Mouse (Mus musculus) ES-E14 (cell line): ENCODE measurements around the gene Mmp28. TPM values are rescaled to one million over a fixed set of nuclear protein-coding genes. Genes with fewer than 3 reads are reported as not detected.

ENCODE experiments used
- DNase-seq: peaks from one replicate; pipeline ENCODE4 v3.0.0-alpha.2; 2013; ENCODE audit warnings: low read depth, low spot score
- H3K27ac ChIP-seq: 2 replicates; pipeline ENCODE4 v1.5.1; 2012; ENCODE audit warnings: low read depth, mild to moderate bottlenecking, low read length, moderate library complexity, mixed read lengths; ENCODE audit not compliant: poor library complexity, insufficient read depth, severe bottlenecking
- H3K36me3 ChIP-seq: 2 replicates; pipeline ENCODE4 v1.6.1; 2012; ENCODE audit warnings: mild to moderate bottlenecking, low read length, moderate library complexity, mixed read lengths; ENCODE audit not compliant: control insufficient read depth, poor library complexity, insufficient read depth, severe bottlenecking
- H3K4me1 ChIP-seq, 2 experiments: fragments of 150-350 bp in 1 of 2; sonication (generic) in 1 of 2; 2 replicates each; pipeline ENCODE4 v1.6.1; 2012; ENCODE audit warnings: low read length in 2 of 2, mild to moderate bottlenecking in 1 of 2, mixed read lengths in 1 of 2; ENCODE audit not compliant: control insufficient read depth in 2 of 2, insufficient read depth in 2 of 2, poor library complexity in 1 of 2
- H3K4me3 ChIP-seq, 2 experiments: fragments of 150-350 bp in 1 of 2; sonication (generic) in 1 of 2; 2 replicates each; pipeline ENCODE4 v1.5.1; 2012; ENCODE audit warnings: low read length in 2 of 2, low read depth in 1 of 2, mild to moderate bottlenecking in 1 of 2, mixed read lengths in 1 of 2; ENCODE audit not compliant: insufficient read depth in 1 of 2, poor library complexity in 1 of 2, severe bottlenecking in 1 of 2
- H3K9ac ChIP-seq: 2 replicates; pipeline ENCODE4 v1.6.1; 2012; ENCODE audit warnings: low read depth, mild to moderate bottlenecking, low read length, mixed read lengths; ENCODE audit not compliant: poor library complexity, insufficient read depth, severe bottlenecking
- H3K9me3 ChIP-seq: fragments of 150-350 bp; sonication (generic); 2 replicates; pipeline ENCODE4 v1.6.1; 2012; ENCODE audit warnings: low read depth, mild to moderate bottlenecking, low read length; ENCODE audit not compliant: control insufficient read depth, insufficient read depth
- CHD2 ChIP-seq: IDR thresholded peaks from 2 replicates; pipeline ENCODE4 v1.6.1; 2014; ENCODE audit warnings: mild to moderate bottlenecking, low read depth, low read length, inconsistent platforms
- HCFC1 ChIP-seq: IDR thresholded peaks from 2 replicates; pipeline ENCODE4 v1.6.1; 2012; ENCODE audit warnings: low read length, inconsistent platforms, borderline replicate concordance; ENCODE audit not compliant: insufficient read depth
- MAFK ChIP-seq: IDR thresholded peaks from 2 replicates; pipeline ENCODE4 v1.6.1; 2014; ENCODE audit warnings: mild to moderate bottlenecking, low read depth, low read length, inconsistent platforms; ENCODE audit not compliant: insufficient read depth
- ZC3H11A ChIP-seq: IDR thresholded peaks from 2 replicates; pipeline ENCODE4 v1.6.1; 2012; ENCODE audit warnings: low read depth, mild to moderate bottlenecking, inconsistent platforms, low read length, borderline replicate concordance
- ZNF384 ChIP-seq: IDR thresholded peaks from 2 replicates; pipeline ENCODE4 v1.6.1; 2012; ENCODE audit warnings: low read depth, low read length, inconsistent platforms
- in situ Hi-C, 2 experiments: fragments of 600-800 bp; cut with MboI; formaldehyde crosslinking; loops; one replicate each; pipeline ENCODE4 v1.15.1; 2025; ENCODE audit warnings: low sequenced_read_pairs in 2 of 2, inconsistent platforms in 1 of 2; ENCODE audit not compliant: unreplicated experiment in 2 of 2
- total RNA-seq: library from RNA; depleted of rRNA; stranded (reverse); fragments of 300-350 nt; gene quantifications from 2 replicates; pipeline ENCODE4 v1.2.3, GENCODE M21; 2012; rRNA removed

Mmp28 gene
- total RNA-seq, 1 experiment: 1.3 TPM

- no peaks in the 10 kb centered on the region for H3K9me3 ChIP-seq
- H3K4me3 ChIP-seq: no peak overlapping the region
- peaks cover 0 to 2% of the 10 kb centered on the region in 2 experiments; a peak in 1 of 4 replicates for H3K4me1 ChIP-seq
- DNase-seq: no peak
- no peak for TF ChIP-seq ZNF384
- TF ChIP-seq MAFK: no peak
- TF ChIP-seq HCFC1: no peak
- TF ChIP-seq ZC3H11A: no peak
- no peak for TF ChIP-seq CHD2
- in situ Hi-C loops: no loop called here
- H3K9ac ChIP-seq: no peak overlapping the region
- no peak overlapping the region for H3K27ac ChIP-seq
- H3K36me3 ChIP-seq: no peaks in the 10 kb centered on the region; the same call in 1 of the 2 replicates
These were observed 69.8 kb downstream of the Mmp28 start for GRCm38 (mm10) chr11:83393062-83393461.

Other genes starting within 250 kb of the Mmp28 start
- gene Slfn14, start 176.3 kb downstream of the Mmp28 start, total RNA-seq: not detected in 2 replicates
- gene Ap2b1, start 164.0 kb downstream of the Mmp28 start, total RNA-seq: 49.0 and 58.5 TPM in 2 replicates
- 5.4 and 10.0 TPM in 2 replicates for gene Pex12, start 160.5 kb downstream of the Mmp28 start, total RNA-seq
- 1.2 and 1.9 TPM in 2 replicates for gene Rasl10b, start 53.9 kb downstream of the Mmp28 start, total RNA-seq
- gene Gas2l2, start 33.6 kb downstream of the Mmp28 start, total RNA-seq: 0.09 TPM in 1 of 2 replicates, not detected in the other
- gene 1700020L24Rik, start 25.4 kb downstream of the Mmp28 start, total RNA-seq: 0.36 TPM in 1 of 2 replicates, not detected in the other
- gene Taf15, start 10.0 kb upstream of the Mmp28 start, total RNA-seq: 33.8 and 53.8 TPM in 2 replicates
- gene Heatr9, start 59.1 kb upstream of the Mmp28 start, total RNA-seq: not detected in 2 replicates
- gene Ccl5, start 67.4 kb upstream of the Mmp28 start, total RNA-seq: not detected in 2 replicates
- gene Ccl9, start 115.6 kb upstream of the Mmp28 start, total RNA-seq: 0.18 TPM in 1 of 2 replicates, not detected in the other
- gene Ccl6, start 130.0 kb upstream of the Mmp28 start, total RNA-seq: 0.36 and 0.42 TPM in 2 replicates
- not detected in 2 replicates for gene Rpl9-ps1, start 182.6 kb upstream of the Mmp28 start, total RNA-seq
- 1.1 and 1.3 TPM in 2 replicates for gene Ccl3, start 186.3 kb upstream of the Mmp28 start, total RNA-seq
- not detected in 2 replicates for gene Ccl4, start 199.5 kb upstream of the Mmp28 start, total RNA-seq
- gene Wfdc17, start 240.9 kb upstream of the Mmp28 start, total RNA-seq: not detected in 2 replicates
- not detected in 2 replicates for gene Wfdc18, start 245.9 kb upstream of the Mmp28 start, total RNA-seq